Comparison of ENCODE assay signal across 8 mouse cellular contexts in the genomic region with DNA sequence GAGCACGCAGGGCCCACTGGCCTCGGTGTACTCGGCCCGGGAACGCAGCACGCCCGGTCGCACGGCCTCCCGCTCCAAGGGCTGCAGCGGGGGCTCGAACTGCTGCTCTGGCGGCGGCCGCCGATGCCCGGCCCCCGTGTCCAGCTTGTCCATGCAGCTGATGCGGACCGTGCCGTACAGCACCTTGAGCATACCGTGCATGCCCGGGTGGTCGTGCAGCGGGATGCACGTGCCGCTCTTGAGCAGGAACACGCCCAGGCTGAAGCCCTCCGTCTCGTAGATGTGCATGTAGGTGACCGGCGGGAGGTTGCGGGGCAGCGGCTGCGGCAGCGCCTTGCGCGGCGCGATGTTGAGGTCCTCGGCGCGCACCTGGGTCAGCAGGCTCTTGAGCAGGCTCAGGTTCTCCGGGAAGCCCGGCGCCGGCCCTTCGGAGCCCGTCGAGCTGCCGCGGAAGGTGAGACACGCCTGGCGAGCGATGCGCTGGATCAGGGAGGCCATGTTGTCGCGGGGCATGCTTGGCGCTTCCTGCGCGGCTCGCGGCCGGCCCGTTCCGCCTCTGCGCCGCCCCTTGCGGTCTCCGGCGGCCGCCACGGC. TPM values are rescaled to one million over a fixed set of nuclear protein-coding genes. Genes with fewer than 3 reads are reported as not detected.
A peak's percentile ranks its signal among the peaks of the same experiment; 100 is the strongest.
DNase-seq lines count a peak whose midpoint lies in the region; ATAC-seq and TF ChIP-seq lines count a peak whose summit lies in the region.

No protein-coding gene starts in this region.

- H3K4me2 ChIP-seq in heart, embryonic 12.5 days: peak overlapping the region; percentile 98

- TF ChIP-seq CTCF in small intestine, adult 2 months (IDR thresholded peaks at IDR 0.05; ENCODE audit: extremely low read depth, insufficient read length, insufficient replicate concordance, low read depth, low read length): no peak

- peaks cover 29% of the 10 kb centered on the region for H3K4me1 ChIP-seq in heart, embryonic 12.5 days (replicated peaks)
- H3K4me1 ChIP-seq in small intestine, adult 2 months (ENCODE audit: control insufficient read depth, insufficient read depth, insufficient read length, low read length): peaks cover 8% of the 10 kb centered on the region; the same call in 1 of the 2 replicates

- peak overlapping the region; percentile 98 for H3K9ac ChIP-seq in heart, embryonic 12.5 days

- peaks cover 3% of the 10 kb centered on the region; the same call in 1 of the 2 replicates for H3K36me3 ChIP-seq in heart, embryonic 12.5 days
- 0 out of 2 replicates have a peak, but pooled peaks cover 2% of the 10 kb centered on the region for H3K36me3 ChIP-seq in small intestine, adult 2 months (ENCODE audit: control insufficient read depth, insufficient read depth, low read length)

- peak overlapping the region; percentile 91 for H3K4me3 ChIP-seq in heart, embryonic 12.5 days
- peak overlapping the region; percentile 96 for H3K4me3 ChIP-seq in small intestine, adult 2 months (ENCODE audit: low read depth, low read length)

- no peaks in the 10 kb centered on the region for H3K27me3 ChIP-seq in heart, embryonic 12.5 days (replicated peaks)
- H3K27me3 ChIP-seq in small intestine, adult 2 months (ENCODE audit: control insufficient read depth, insufficient read depth, low read length): no peaks in the 10 kb centered on the region

- H3K9me3 ChIP-seq in heart, embryonic 12.5 days (replicated peaks): no peaks in the 10 kb centered on the region

- TF ChIP-seq POLR2A in small intestine, adult 2 months (IDR thresholded peaks at IDR 0.05; ENCODE audit: low read depth, low read length): no peak

- H3K27ac ChIP-seq in heart, embryonic 12.5 days (ENCODE audit: poor library complexity, severe bottlenecking): peak overlapping the region; percentile 91
- peak overlapping the region; percentile 83 for H3K27ac ChIP-seq in small intestine, adult 2 months (ENCODE audit: insufficient read depth, low read depth, low read length)

- under 1% methylated on average over 72 of the region's 73 CpGs for WGBS in heart, embryonic 12.5 days
- under 1% methylated on average over 73 of the region's 73 CpGs for WGBS in small intestine, adult 2 months

- DNase-seq in urinary bladder, postnatal 14 days (ENCODE audit: low spot score): peak; percentile 51
- no peak for DNase-seq in urinary bladder, adult 2 months (ENCODE audit: low spot score)
- DNase-seq in c-Kit-negative CD71-positive TER-119-positive erythroid progenitor cells, embryonic 14.5 days (ENCODE audit: low read depth, low spot score): peak; percentile 19
- peak; percentile 53 to 75 for DNase-seq in kidney, postnatal 25 days
- DNase-seq in lung, postnatal 25 days (ENCODE audit: low spot score): peak; percentile 15
- DNase-seq in left cerebral cortex, adult 11 months (ENCODE audit: low spot score): no peak

- ATAC-seq in heart, embryonic 12.5 days (ENCODE audit: insufficient number of reproducible peaks, low FRiP score): peak; percentile 74

RNA-seq across cellular contexts. Expression of gene Ado, which starts 0.4 kb away (rescaled TPM):
- polyA plus RNA-seq in urinary bladder, adult 2 months (2012; rRNA removed): 10.1 and 12.6 TPM in 2 replicates
- polyA plus RNA-seq in heart, embryonic 12.5 days (2016; fragmentation: Nextera tagmentation; extraction: Ambion mirVana): 57.0 and 57.1 TPM in 2 replicates
- 7.3 and 10.2 TPM in 2 replicates for polyA plus RNA-seq in small intestine, adult 2 months (2012; rRNA removed)

RNA-seq across cellular contexts. Expression of gene Egr2, which starts 13.1 kb away (rescaled TPM):
- polyA plus RNA-seq in urinary bladder, adult 2 months (2012; rRNA removed): 1.1 and 1.2 TPM in 2 replicates
- polyA plus RNA-seq in heart, embryonic 12.5 days (2016; fragmentation: Nextera tagmentation; extraction: Ambion mirVana): 0.88 and 0.99 TPM in 2 replicates
- polyA plus RNA-seq in small intestine, adult 2 months (2012; rRNA removed): 1.7 and 3.7 TPM in 2 replicates

Comparison
In these comparisons a context has a peak if more than half of its experiments do, and no peak if none do; other contexts are left out.
1. DNase-seq: peak in urinary bladder, postnatal 14 days (single experiment), c-Kit-negative CD71-positive TER-119-positive erythroid progenitor cells, embryonic 14.5 days (single experiment), kidney, postnatal 25 days (2 of 2) and lung, postnatal 25 days (single experiment); none in urinary bladder, adult 2 months (single experiment) and left cerebral cortex, adult 11 months (single experiment).